ENCODE assay signal across 8 mouse cellular contexts in the genomic region with DNA sequence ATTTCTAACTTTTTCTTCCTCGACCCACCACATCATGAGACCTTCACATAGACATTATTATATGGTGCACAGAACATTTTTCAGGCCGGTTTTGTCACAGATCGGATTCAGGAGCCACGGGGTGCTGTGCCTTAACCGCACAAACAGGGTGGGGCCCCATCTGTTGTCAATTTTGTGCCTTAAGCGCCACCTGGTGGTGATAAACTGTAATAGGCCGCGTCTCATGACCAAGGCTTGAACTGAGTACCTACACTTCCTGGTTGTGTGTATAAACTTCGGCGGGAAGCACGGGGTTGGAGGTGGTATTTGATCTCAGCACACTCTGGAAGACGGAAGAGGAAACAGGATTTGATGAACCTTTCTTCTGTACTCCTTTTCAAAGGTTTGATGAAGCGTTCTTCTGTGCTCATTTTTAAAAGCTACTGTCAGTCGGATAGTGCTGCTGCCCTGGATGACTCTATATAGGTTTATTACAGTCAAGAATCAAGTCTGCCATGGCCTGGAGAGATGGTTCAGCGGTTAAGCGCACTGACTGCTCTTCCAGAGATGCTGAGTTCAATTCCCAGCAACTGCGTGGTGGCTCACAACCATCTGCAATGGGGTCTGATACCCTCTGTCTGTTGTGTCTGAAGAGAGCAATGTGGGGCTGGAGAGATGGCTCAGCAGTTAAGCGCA. TPM values are rescaled to one million over a fixed set of nuclear protein-coding genes. Genes with fewer than 3 reads are reported as not detected.
A peak's percentile ranks its signal among the peaks of the same experiment; 100 is the strongest.
DNase-seq lines count a peak whose midpoint lies in the region; ATAC-seq and TF ChIP-seq lines count a peak whose summit lies in the region.

No protein-coding gene starts in this region.

- peak overlapping the region in 1 of 2 experiments; percentile 34; a peak in 2 of 4 replicates for H3K4me3 ChIP-seq in ES-E14 (ENCODE audit: insufficient read depth in 1 of 2, low read depth in 1 of 2, low read length in 2 of 2, poor library complexity in 1 of 2, severe bottlenecking in 1 of 2)
- H3K4me3 ChIP-seq in forebrain, embryonic 14.5 days (ENCODE audit: low read depth, low read length): peak overlapping the region; percentile 5; the same call in 1 of the 2 replicates
- H3K4me3 ChIP-seq in liver, postnatal 0 days (ENCODE audit: low read depth, low read length): peak overlapping the region; percentile 17; the same call in 1 of the 2 replicates
- peak overlapping the region; percentile 15; the same call in 1 of the 2 replicates for H3K4me3 ChIP-seq in neural tube, embryonic 13.5 days

- no peak overlapping the region for H3K27ac ChIP-seq in ES-E14 (ENCODE audit: insufficient read depth, low read depth, low read length, poor library complexity, severe bottlenecking)
- no peak overlapping the region for H3K27ac ChIP-seq in forebrain, embryonic 14.5 days (ENCODE audit: low read depth, low read length)
- H3K27ac ChIP-seq in liver, postnatal 0 days (ENCODE audit: low read depth): peak overlapping the region; percentile 66
- H3K27ac ChIP-seq in neural tube, embryonic 13.5 days (replicated peaks): no peak overlapping the region

- DNase-seq in ES-E14 (ENCODE audit: low read depth, low spot score): peak; percentile 93
- peak; percentile 88 for DNase-seq in cerebellum, adult 11 months
- peak; percentile 92 for DNase-seq in forebrain, embryonic 14.5 days (ENCODE audit: low spot score)
- DNase-seq in heart, postnatal 14 days: peak; percentile 85 to 91
- DNase-seq in large intestine, adult 2 months (ENCODE audit: low read depth, low spot score): peak; percentile 93
- DNase-seq in liver, postnatal 0 days: peak; percentile 91
- peak; percentile 65 for DNase-seq in telencephalon, adult 2 months (ENCODE audit: low read depth, low spot score)

- peaks cover 3 to 5% of the 10 kb centered on the region in 2 experiments; a peak in 3 of 4 replicates for H3K4me1 ChIP-seq in ES-E14 (ENCODE audit: control insufficient read depth in 2 of 2, insufficient read depth in 2 of 2, low read length in 2 of 2, poor library complexity in 1 of 2)
- no peaks in the 10 kb centered on the region for H3K4me1 ChIP-seq in forebrain, embryonic 14.5 days (ENCODE audit: control insufficient read depth, insufficient read depth, low read length)
- H3K4me1 ChIP-seq in liver, postnatal 0 days (ENCODE audit: insufficient read depth): 0 out of 2 replicates have a peak, but pooled peaks cover 5% of the 10 kb centered on the region
- H3K4me1 ChIP-seq in neural tube, embryonic 13.5 days (replicated peaks): 0 out of 2 replicates have a peak, but pooled peaks cover 5% of the 10 kb centered on the region

- ATAC-seq in forebrain, embryonic 14.5 days: peak; percentile 95
- peak; percentile 98 for ATAC-seq in liver, postnatal 0 days
- peak; percentile 92 for ATAC-seq in neural tube, embryonic 13.5 days (ENCODE audit: low read depth)

- H3K36me3 ChIP-seq in ES-E14 (ENCODE audit: control insufficient read depth, insufficient read depth, low read length, poor library complexity, severe bottlenecking): no peaks in the 10 kb centered on the region
- peaks cover 5% of the 10 kb centered on the region; the same call in 1 of the 2 replicates for H3K36me3 ChIP-seq in forebrain, embryonic 14.5 days (ENCODE audit: control insufficient read depth, insufficient read depth, low read length)
- H3K36me3 ChIP-seq in liver, postnatal 0 days (replicated peaks; ENCODE audit: insufficient read depth, low read length): no peaks in the 10 kb centered on the region
- H3K36me3 ChIP-seq in neural tube, embryonic 13.5 days: peaks cover 5% of the 10 kb centered on the region

- peak; percentile 51; the same call in 1 of the 2 replicates for TF ChIP-seq EP300 in liver, postnatal 0 days (IDR thresholded peaks at IDR 0.05; ENCODE audit: low read depth)

- H3K9ac ChIP-seq in ES-E14 (ENCODE audit: insufficient read depth, low read depth, low read length, poor library complexity, severe bottlenecking): no peak overlapping the region
- peak overlapping the region; percentile 9; the same call in 1 of the 2 replicates for H3K9ac ChIP-seq in forebrain, embryonic 14.5 days (ENCODE audit: low read length)
- H3K9ac ChIP-seq in liver, postnatal 0 days (replicated peaks): 0 out of 2 replicates have a peak overlapping the region, but pooled peaks have one; percentile 13
- peak overlapping the region; percentile 50 for H3K9ac ChIP-seq in neural tube, embryonic 13.5 days

- intact Hi-C loops in heart, postnatal 14 days (cut with DNase I): loop anchor here (1.0 to 5.0 kb wide), 2 partner anchors 78 to 129 kb away; no protein-coding TSS in a partner anchor

- WGBS in forebrain, embryonic 14.5 days: 15% methylated on average over 18 of the region's 18 CpGs
- 10% methylated on average over 18 of the region's 18 CpGs for WGBS in large intestine, adult 2 months
- WGBS in liver, postnatal 0 days (ENCODE audit: insufficient replicate concordance): 10% methylated on average over 18 of the region's 18 CpGs
- 19% methylated on average over 18 of the region's 18 CpGs for WGBS in neural tube, embryonic 13.5 days

- peak; percentile 97 for TF ChIP-seq CTCF in liver, postnatal 0 days (IDR thresholded peaks at IDR 0.05; ENCODE audit: low read depth)

- H3K4me2 ChIP-seq in forebrain, embryonic 14.5 days (ENCODE audit: low read length): peak overlapping the region; percentile 32; the same call in 1 of the 2 replicates
- H3K4me2 ChIP-seq in liver, postnatal 0 days (ENCODE audit: low read depth, low read length): peak overlapping the region; percentile 59
- H3K4me2 ChIP-seq in neural tube, embryonic 13.5 days: peak overlapping the region; percentile 46

- H3K9me3 ChIP-seq in ES-E14 (ENCODE audit: control insufficient read depth, insufficient read depth, low read depth, low read length): no peaks in the 10 kb centered on the region
- no peaks in the 10 kb centered on the region for H3K9me3 ChIP-seq in forebrain, embryonic 14.5 days (replicated peaks; ENCODE audit: control insufficient read depth, low read length)
- no peaks in the 10 kb centered on the region for H3K9me3 ChIP-seq in liver, postnatal 0 days (ENCODE audit: low read length)
- H3K9me3 ChIP-seq in neural tube, embryonic 13.5 days: no peaks in the 10 kb centered on the region

- no peaks in the 10 kb centered on the region for H3K27me3 ChIP-seq in forebrain, embryonic 14.5 days (replicated peaks; ENCODE audit: control insufficient read depth, insufficient read depth, low read length)
- no peaks in the 10 kb centered on the region for H3K27me3 ChIP-seq in liver, postnatal 0 days (ENCODE audit: insufficient read depth, low read length)
- H3K27me3 ChIP-seq in neural tube, embryonic 13.5 days: no peaks in the 10 kb centered on the region

- in situ Hi-C loops in ES-E14 (cut with MboI; ENCODE audit: low sequenced_read_pairs in 2 of 2, unreplicated experiment in 2 of 2): no loop called here

TF ChIP-seq in ES-E14, 5 proteins besides CTCF, POLR2A, EP300 and RAD21:
- TF ChIP-seq HCFC1 (IDR thresholded peaks at IDR 0.05; ENCODE audit: borderline replicate concordance, insufficient read depth, low read length) (0 out of 2 replicates have a peak, but pooled peaks have one; percentile 54), ZC3H11A (IDR thresholded peaks at IDR 0.05; ENCODE audit: borderline replicate concordance, low read depth, low read length) (peak; percentile 82; the same call in 1 of the 2 replicates), ZNF384 (IDR thresholded peaks at IDR 0.05; ENCODE audit: low read depth, low read length) (no peak)

RNA-seq across cellular contexts. Expression of gene Esyt1, which starts 10.7 kb away (rescaled TPM):
- total RNA-seq in ES-E14 (2012; rRNA removed): 62.7 and 135 TPM in 2 replicates
- polyA plus RNA-seq in forebrain, embryonic 14.5 days (2014; fragmentation: Nextera tagmentation; extraction: Ambion mirVana): 4.7 and 6.3 TPM in 2 replicates
- 10 to 100 TPM; 22.3 to 23.6 TPM for total RNA-seq in heart, postnatal 14 days (2021)
- polyA plus RNA-seq in large intestine, adult 2 months (2012; rRNA removed): 32.4 TPM in 2 replicates
- polyA plus RNA-seq in liver, postnatal 0 days (2015; fragmentation: Nextera tagmentation; extraction: Ambion mirVana): 6.6 and 7.6 TPM in 2 replicates
- polyA plus RNA-seq in neural tube, embryonic 13.5 days (2015; fragmentation: Nextera tagmentation; extraction: Ambion mirVana): 31.5 and 35.1 TPM in 2 replicates

RNA-seq across cellular contexts. Expression of gene Zc3h10, which starts 11.2 kb away (rescaled TPM):
- 18.8 and 19.5 TPM in 2 replicates for total RNA-seq in ES-E14 (2012; rRNA removed)
- polyA plus RNA-seq in forebrain, embryonic 14.5 days (2014; fragmentation: Nextera tagmentation; extraction: Ambion mirVana): 16.2 and 18.2 TPM in 2 replicates
- 1 to 10 TPM; 7.0 to 8.4 TPM for total RNA-seq in heart, postnatal 14 days (2021)
- polyA plus RNA-seq in large intestine, adult 2 months (2012; rRNA removed): 10.7 and 12.2 TPM in 2 replicates
- polyA plus RNA-seq in liver, postnatal 0 days (2015; fragmentation: Nextera tagmentation; extraction: Ambion mirVana): 5.0 and 5.4 TPM in 2 replicates
- 19.4 and 19.9 TPM in 2 replicates for polyA plus RNA-seq in neural tube, embryonic 13.5 days (2015; fragmentation: Nextera tagmentation; extraction: Ambion mirVana)

RNA-seq across cellular contexts. Expression of gene Rpl41, which starts 12.7 kb away (rescaled TPM):
- 5,552 and 6,346 TPM in 2 replicates for total RNA-seq in ES-E14 (2012; rRNA removed)
- 2,276 and 3,259 TPM in 2 replicates for polyA plus RNA-seq in forebrain, embryonic 14.5 days (2014; fragmentation: Nextera tagmentation; extraction: Ambion mirVana)
- 1,000 to 10,000 TPM; 1,645 to 1,937 TPM for total RNA-seq in heart, postnatal 14 days (2021)
- 2,450 and 2,465 TPM in 2 replicates for polyA plus RNA-seq in large intestine, adult 2 months (2012; rRNA removed)
- polyA plus RNA-seq in liver, postnatal 0 days (2015; fragmentation: Nextera tagmentation; extraction: Ambion mirVana): 2,058 and 2,065 TPM in 2 replicates
- polyA plus RNA-seq in neural tube, embryonic 13.5 days (2015; fragmentation: Nextera tagmentation; extraction: Ambion mirVana): 2,522 and 2,730 TPM in 2 replicates

RNA-seq across cellular contexts. Expression of gene Pa2g4, which starts 29.4 kb away (rescaled TPM):
- total RNA-seq in ES-E14 (2012; rRNA removed): 127 and 170 TPM in 2 replicates
- 177 and 187 TPM in 2 replicates for polyA plus RNA-seq in forebrain, embryonic 14.5 days (2014; fragmentation: Nextera tagmentation; extraction: Ambion mirVana)
- 10 to 100 TPM; 48.4 to 51.6 TPM for total RNA-seq in heart, postnatal 14 days (2021)
- polyA plus RNA-seq in large intestine, adult 2 months (2012; rRNA removed): 29.3 and 31.2 TPM in 2 replicates
- polyA plus RNA-seq in liver, postnatal 0 days (2015; fragmentation: Nextera tagmentation; extraction: Ambion mirVana): 81.9 and 85.1 TPM in 2 replicates
- polyA plus RNA-seq in neural tube, embryonic 13.5 days (2015; fragmentation: Nextera tagmentation; extraction: Ambion mirVana): 124 and 136 TPM in 2 replicates

RNA-seq across cellular contexts. Expression of gene Myl6b, which starts 37.9 kb away (rescaled TPM):
- total RNA-seq in ES-E14 (2012; rRNA removed): 2.0 and 3.7 TPM in 2 replicates
- polyA plus RNA-seq in forebrain, embryonic 14.5 days (2014; fragmentation: Nextera tagmentation; extraction: Ambion mirVana): 4.6 and 5.8 TPM in 2 replicates
- 1 to 10 TPM; 3.3 to 4.3 TPM for total RNA-seq in heart, postnatal 14 days (2021)
- polyA plus RNA-seq in large intestine, adult 2 months (2012; rRNA removed): 1.1 and 1.4 TPM in 2 replicates
- polyA plus RNA-seq in liver, postnatal 0 days (2015; fragmentation: Nextera tagmentation; extraction: Ambion mirVana): 1.5 and 1.7 TPM in 2 replicates
- polyA plus RNA-seq in neural tube, embryonic 13.5 days (2015; fragmentation: Nextera tagmentation; extraction: Ambion mirVana): 4.1 and 5.0 TPM in 2 replicates
